In the genomic region with DNA sequence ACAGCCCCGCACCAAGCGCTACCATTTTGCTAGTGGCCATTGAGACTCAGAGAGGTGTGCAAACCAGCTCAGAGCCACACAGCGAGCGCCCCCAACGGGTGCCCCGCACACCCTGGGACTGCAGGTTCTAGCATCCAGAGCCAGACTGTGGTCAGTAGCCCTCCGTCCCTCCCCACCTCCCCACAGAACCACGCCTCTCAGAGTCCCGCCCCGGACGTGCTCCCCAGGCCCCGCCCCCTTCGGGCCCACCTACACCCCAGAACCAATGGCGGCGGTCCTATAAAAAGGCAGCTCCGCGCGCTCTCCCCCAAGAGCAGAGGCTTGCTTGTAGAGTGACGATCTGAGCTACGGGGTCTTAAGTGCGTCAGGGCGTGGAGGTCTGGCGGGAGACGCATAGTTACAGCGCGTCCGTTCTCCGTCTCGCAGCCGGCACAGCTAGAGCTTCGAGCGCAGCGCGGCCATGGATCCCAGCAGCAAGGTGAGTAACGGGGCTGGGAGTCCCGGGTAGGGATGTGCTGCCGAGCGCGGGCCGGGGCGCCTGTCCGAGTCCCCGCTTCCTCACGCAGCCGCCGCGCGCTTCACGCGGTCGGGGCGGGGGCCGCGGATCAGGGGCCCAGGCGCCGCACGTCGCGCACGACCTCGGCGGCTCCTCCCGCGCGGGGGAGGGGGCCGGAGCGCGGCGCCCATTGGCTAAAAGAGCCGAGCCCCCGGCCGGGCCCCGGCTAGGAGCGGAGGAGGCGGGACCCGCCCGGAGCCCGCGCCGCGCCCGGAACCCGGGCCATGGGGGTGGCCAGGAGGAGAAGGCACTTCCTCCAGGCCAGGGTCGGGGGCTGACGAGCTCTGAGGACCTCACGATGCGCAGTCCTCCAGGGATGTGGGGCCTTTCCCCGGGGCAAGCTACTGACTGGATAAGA, we compare ENCODE assay signal across 8 mouse cellular contexts. TPM values are rescaled to one million over a fixed set of nuclear protein-coding genes. Genes with fewer than 3 reads are reported as not detected.
A peak's percentile ranks its signal among the peaks of the same experiment; 100 is the strongest.
DNase-seq lines count a peak whose midpoint lies in the region; ATAC-seq lines count a peak whose summit lies in the region.

TSS of gene Slc2a1 (plus strand) at position 217 of the 914 bp plus-strand sequence.

- no peaks in the 10 kb centered on the region for H3K36me3 ChIP-seq in embryonic facial prominence, embryonic 13.5 days
- peaks cover 30% of the 10 kb centered on the region for H3K36me3 ChIP-seq in heart, embryonic 10.5 days
- peaks cover 16% of the 10 kb centered on the region for H3K36me3 ChIP-seq in kidney, embryonic 15.5 days

- H3K27ac ChIP-seq in embryonic facial prominence, embryonic 13.5 days, result peak within 1 kb of the TSS; percentile 99
- H3K27ac ChIP-seq in heart, embryonic 10.5 days, result peak within 1 kb of the TSS; percentile 98
- H3K27ac ChIP-seq in kidney, embryonic 15.5 days, result peak within 1 kb of the TSS; percentile 99

- peak within 1 kb of the TSS; percentile 80 for H3K4me3 ChIP-seq in embryonic facial prominence, embryonic 13.5 days
- peak within 1 kb of the TSS; percentile 90 for H3K4me3 ChIP-seq in heart, embryonic 10.5 days
- peak within 1 kb of the TSS; percentile 89 for H3K4me3 ChIP-seq in kidney, embryonic 15.5 days (replicated peaks)

- DNase-seq in 3T3-L1 (ENCODE audit: low read depth, low spot score), result peak; percentile 92
- DNase-seq in adrenal gland, postnatal 36 days, result peak; percentile 94 to 97
- DNase-seq in heart, embryonic 10.5 days (ENCODE audit: low spot score), result peak; percentile 100
- DNase-seq in liver, result peak; percentile 100
- DNase-seq in spleen, postnatal 4 days (ENCODE audit: low spot score in 2 of 2), result peak; percentile 85 to 91

- WGBS in embryonic facial prominence, embryonic 13.5 days, result under 1% methylated on average over 88 of the region's 88 CpGs
- under 1% methylated on average over 87 of the region's 88 CpGs for WGBS in heart, embryonic 10.5 days
- under 1% methylated on average over 79 of the region's 88 CpGs for WGBS in kidney, embryonic 15.5 days

- peak within 1 kb of the TSS; percentile 94 for H3K9ac ChIP-seq in embryonic facial prominence, embryonic 13.5 days
- peak within 1 kb of the TSS; percentile 87 for H3K9ac ChIP-seq in kidney, embryonic 15.5 days

- peak within 1 kb of the TSS; percentile 73 for H3K4me2 ChIP-seq in embryonic facial prominence, embryonic 13.5 days
- H3K4me2 ChIP-seq in kidney, embryonic 15.5 days, result peak within 1 kb of the TSS; percentile 76

- H3K27me3 ChIP-seq in embryonic facial prominence, embryonic 13.5 days, result no peaks in the 10 kb centered on the region
- H3K27me3 ChIP-seq in heart, embryonic 10.5 days (ENCODE audit: insufficient read depth, poor library complexity, severe bottlenecking), result no peaks in the 10 kb centered on the region
- no peaks in the 10 kb centered on the region for H3K27me3 ChIP-seq in kidney, embryonic 15.5 days

- no peaks in the 10 kb centered on the region for H3K9me3 ChIP-seq in embryonic facial prominence, embryonic 13.5 days
- no peaks in the 10 kb centered on the region for H3K9me3 ChIP-seq in heart, embryonic 10.5 days
- no peaks in the 10 kb centered on the region for H3K9me3 ChIP-seq in kidney, embryonic 15.5 days (replicated peaks)

- H3K4me1 ChIP-seq in embryonic facial prominence, embryonic 13.5 days, result peaks cover 71% of the 10 kb centered on the region
- H3K4me1 ChIP-seq in heart, embryonic 10.5 days, result peaks cover 71% of the 10 kb centered on the region
- H3K4me1 ChIP-seq in kidney, embryonic 15.5 days, result peaks cover 66% of the 10 kb centered on the region

- ATAC-seq in embryonic facial prominence, embryonic 13.5 days (ENCODE audit: insufficient number of reproducible peaks, insufficient read depth, low FRiP score, low TSS enrichment, low read depth), result peak; percentile 90
- peak; percentile 96 for ATAC-seq in kidney, embryonic 15.5 days (replicated peaks; ENCODE audit: low FRiP score)
- peak; percentile 81 for ATAC-seq in monocyte, adult 5-6 weeks (replicated peaks; ENCODE audit: insufficient number of reproducible peaks, low FRiP score, low TSS enrichment, poor library complexity, severe bottlenecking)

RNA-seq across cellular contexts. Expression of gene Slc2a1, which starts in this region (rescaled TPM):
- 10 to 100 TPM; 19.8 to 20.2 TPM for total RNA-seq in adrenal gland, postnatal 36 days (2021)
- 116 and 123 TPM in 2 replicates for polyA plus RNA-seq in embryonic facial prominence, embryonic 13.5 days (2015; fragmentation: Nextera tagmentation; extraction: Ambion mirVana)
- 549 and 607 TPM in 2 replicates for polyA plus RNA-seq in heart, embryonic 10.5 days (2016; fragmentation: Nextera tagmentation; extraction: Ambion mirVana)
- polyA plus RNA-seq in kidney, embryonic 15.5 days (2015; fragmentation: Nextera tagmentation; extraction: Ambion mirVana), result 78.5 and 91.6 TPM in 2 replicates
- 25.2 to 35.8 TPM (median 30.1 TPM) in 3 replicates for total RNA-seq in monocyte, adult 5-6 weeks (2017)

Comparison
In these comparisons a context has a peak if more than half of its experiments do, and no peak if none do; other contexts are left out.
1. Peak in every context shown above with its lines: DNase-seq, ATAC-seq, H3K4me3 ChIP-seq and H3K27ac ChIP-seq.